Mouse (Mus musculus) heart, adult 2 months (tissue): ENCODE measurements around the gene Ncor2.

Source experiments
- CTCF ChIP-seq: fragments of 200-600 bp; IDR thresholded peaks from 2 replicates; pipeline ENCODE4 v1.8.1; 2022; ENCODE audit warnings: antibody characterized with exemption, mild to moderate bottlenecking, moderate library complexity
- POLR2A ChIP-seq: fragments of 200-500 bp; IDR thresholded peaks from 2 replicates; pipeline ENCODE4 v1.6.1; 2011; ENCODE audit warnings: mild to moderate bottlenecking, low read depth, low read length, control low read depth; ENCODE audit not compliant: insufficient read depth

DNA sequence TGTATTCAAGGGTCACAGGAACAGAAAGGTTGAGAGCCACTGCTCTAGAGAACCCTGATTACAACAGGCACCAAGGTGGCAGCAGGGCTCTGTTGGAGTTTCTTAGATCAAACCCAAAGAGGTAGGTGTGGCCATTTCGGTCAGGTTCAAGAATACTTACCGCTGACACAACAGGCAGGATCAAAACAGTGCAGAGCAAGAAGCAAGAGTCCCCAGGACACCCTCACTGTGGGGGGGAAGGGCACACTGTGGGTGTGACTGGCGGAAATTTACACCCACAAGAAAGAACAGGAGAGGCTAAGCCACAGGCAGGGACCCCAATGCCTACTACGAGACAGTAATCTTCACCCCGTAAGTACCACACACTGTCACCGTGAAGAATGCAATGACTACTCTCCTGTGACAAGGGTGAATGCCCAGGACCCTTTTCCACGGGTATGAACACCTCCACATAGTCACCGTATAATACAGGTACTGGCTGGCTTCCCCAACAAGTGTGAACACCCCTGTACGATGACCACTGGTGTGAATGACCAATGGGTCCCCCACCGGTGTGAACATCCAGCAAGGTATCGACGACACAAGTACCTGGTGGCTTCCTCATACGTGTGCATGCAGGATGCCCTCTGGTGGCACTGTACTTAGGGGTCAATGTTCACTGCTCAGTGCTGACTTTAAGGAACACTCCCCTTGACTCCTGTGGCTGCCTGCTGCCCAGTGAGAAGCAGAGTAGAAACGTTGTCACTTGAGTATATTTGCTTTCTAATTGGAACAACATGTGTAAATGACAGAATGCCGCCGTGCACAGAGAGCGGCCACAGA lies 162.4 kb downstream of the Ncor2 start:
- peak; percentile 26 for TF ChIP-seq CTCF
- no peak for TF ChIP-seq POLR2A
